Mouse (Mus musculus) embryonic facial prominence, embryonic 10.5 days (tissue): Measurements from ENCODE around the gene Akna. TPM values are rescaled to one million over a fixed set of nuclear protein-coding genes. Genes with fewer than 3 reads are reported as not detected.

Experiments
- DNase-seq: peaks from one replicate; pipeline ENCODE4 v3.0.0-alpha.2; 2017; ENCODE audit warnings: low spot score
- H3K27ac ChIP-seq: fragments of 300-500 bp; sonication (generic); replicated peaks from 2 replicates; pipeline ENCODE4 v1.5.1; 2016; ENCODE audit warnings: mild to moderate bottlenecking
- H3K27me3 ChIP-seq: fragments of 300-500 bp; sonication (generic); replicated peaks from 2 replicates; pipeline ENCODE4 v1.6.1; 2016; ENCODE audit warnings: low read depth, mild to moderate bottlenecking; ENCODE audit not compliant: poor library complexity, severe bottlenecking
- H3K36me3 ChIP-seq: fragments of 300-500 bp; sonication (generic); replicated peaks from 2 replicates; pipeline ENCODE4 v1.6.1; 2016; ENCODE audit warnings: mild to moderate bottlenecking, moderate library complexity
- H3K4me1 ChIP-seq: fragments of 300-500 bp; sonication (generic); 2 replicates; pipeline ENCODE4 v1.6.1; 2016
- H3K4me3 ChIP-seq: fragments of 300-500 bp; sonication (generic); 2 replicates; pipeline ENCODE4 v1.5.1; 2016; ENCODE audit warnings: mild to moderate bottlenecking, moderate library complexity
- H3K9me3 ChIP-seq: fragments of 300-500 bp; sonication (generic); 2 replicates; pipeline ENCODE4 v1.6.1; 2016; ENCODE audit warnings: mild to moderate bottlenecking
- WGBS: fragments of 180-500 bp; shearing (Covaris S2); methylation state at CpG from one replicate; pipeline ENCODE4 v1.1.7; 2016; 5-methylcytosine and 5-hydroxymethylcytosine counted together
- polyA plus RNA-seq: library from polyadenylated mRNA; unstranded; fragments of >200 nt; fragmentation: Nextera tagmentation; extraction: Ambion mirVana; gene quantifications from 2 replicates; pipeline ENCODE4 v1.2.1, GENCODE M21; 2016

Gene Akna
- polyA plus RNA-seq, 1 experiment from 2014 or later, result 12.0 TPM

DNA sequence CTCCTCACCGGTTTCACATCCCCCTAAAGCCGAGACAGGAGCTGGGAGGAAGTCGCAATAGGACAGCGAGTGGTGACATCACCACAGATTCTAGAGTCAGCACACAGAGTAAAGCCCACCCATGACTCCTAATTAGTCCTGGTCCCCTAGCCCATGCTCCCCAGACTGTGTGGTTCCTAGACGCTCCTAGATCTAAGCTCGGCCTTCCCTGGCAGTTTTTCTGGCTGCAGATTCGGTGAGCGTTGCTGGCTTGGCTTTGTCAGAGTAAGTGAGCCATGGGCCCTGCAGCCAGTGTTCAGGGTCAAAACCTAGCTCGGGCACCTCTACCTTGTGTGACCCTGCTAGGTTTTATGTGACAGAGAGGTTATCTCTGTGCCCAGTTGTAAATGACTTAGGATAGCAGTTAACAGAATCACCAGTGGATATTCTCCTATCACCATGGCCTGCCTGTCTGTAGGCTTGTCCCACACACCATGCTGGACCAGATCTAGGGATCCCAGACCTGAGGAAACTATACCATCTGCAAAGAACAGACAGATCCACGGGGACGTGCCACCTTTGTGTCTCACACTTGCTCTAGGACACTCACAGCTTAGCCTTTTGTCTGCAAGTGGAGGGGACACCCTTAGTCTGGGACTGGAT lies 13.1 kb downstream of the Akna start:
- H3K27me3 ChIP-seq, result no peaks in the 10 kb centered on the region
- no peak overlapping the region for H3K4me3 ChIP-seq
- H3K4me1 ChIP-seq, result peaks cover 28% of the 10 kb centered on the region
- no peaks in the 10 kb centered on the region for H3K9me3 ChIP-seq
- H3K27ac ChIP-seq, result peak overlapping the region; percentile 73; the same call in 1 of the 2 replicates
- 59% methylated on average over 11 of the region's 11 CpGs for WGBS
- H3K36me3 ChIP-seq, result peaks cover 68% of the 10 kb centered on the region
- DNase-seq, result no peak

DNA sequence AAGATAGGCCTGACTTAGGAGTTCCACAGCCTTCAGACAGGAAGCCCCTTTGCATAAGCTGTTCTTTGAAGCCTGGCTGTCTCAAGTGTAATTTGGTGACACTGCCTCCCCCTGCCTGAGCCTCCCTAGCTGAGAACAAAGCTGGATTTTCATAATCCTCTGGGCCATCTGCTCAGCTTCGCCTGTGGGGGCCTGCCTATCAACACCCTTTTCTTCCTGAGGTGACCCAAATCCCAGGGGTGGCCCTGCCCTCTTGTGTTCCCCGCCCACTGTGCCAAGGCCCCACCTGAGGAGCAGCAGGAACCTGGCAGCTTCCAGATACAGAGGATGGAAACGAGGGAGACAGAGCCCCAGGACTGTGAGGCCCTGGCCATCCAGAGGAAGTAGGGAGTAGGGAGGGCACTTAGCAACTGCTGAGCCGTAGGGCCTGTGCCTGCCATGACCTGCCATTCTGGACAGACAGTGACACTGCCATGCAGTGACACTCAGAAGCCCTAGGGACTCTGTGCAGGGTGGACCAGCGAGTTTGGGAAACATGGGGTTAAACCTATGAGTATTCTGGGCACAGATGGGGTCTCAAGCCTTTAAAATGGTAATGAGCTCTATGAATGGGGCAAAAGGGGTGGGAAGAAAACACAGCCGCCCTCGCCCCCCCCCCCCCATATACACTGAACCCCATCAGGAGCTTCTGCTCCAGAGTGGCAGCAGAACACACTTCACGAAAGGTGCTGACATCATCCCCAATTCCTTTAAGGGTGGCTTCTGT lies 13.8 kb downstream of the Akna start:
- H3K9me3 ChIP-seq, result no peaks in the 10 kb centered on the region
- 30% methylated on average over 8 of the region's 8 CpGs for WGBS
- H3K4me1 ChIP-seq, result peaks cover 28% of the 10 kb centered on the region
- no peak for DNase-seq
- peak overlapping the region; percentile 73 for H3K27ac ChIP-seq
- no peaks in the 10 kb centered on the region for H3K27me3 ChIP-seq
- H3K36me3 ChIP-seq, result peaks cover 61% of the 10 kb centered on the region
- no peak overlapping the region for H3K4me3 ChIP-seq

DNA sequence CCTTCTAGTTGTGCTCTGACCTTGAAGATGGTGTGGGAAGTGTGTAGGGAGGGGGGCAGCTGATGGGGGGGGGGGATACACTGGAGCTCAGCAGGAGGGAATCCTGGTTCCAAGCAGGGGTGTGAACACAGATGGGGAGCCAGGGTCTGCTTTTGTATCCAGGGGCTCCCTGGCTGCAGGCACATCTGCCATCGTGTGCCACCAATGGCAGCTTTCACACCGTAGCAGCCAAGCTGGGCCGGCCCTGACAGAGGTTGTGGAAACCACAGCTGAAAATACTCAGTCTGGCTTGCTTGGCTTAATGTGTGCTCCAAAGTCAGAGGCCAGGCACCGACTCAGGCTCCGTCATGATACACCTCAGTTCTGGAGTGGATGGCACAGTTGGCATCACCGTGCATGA lies 15.1 kb downstream of the Akna start:
- H3K4me3 ChIP-seq, result no peak overlapping the region
- no peak for DNase-seq
- H3K4me1 ChIP-seq, result peaks cover 28% of the 10 kb centered on the region
- no peaks in the 10 kb centered on the region for H3K27me3 ChIP-seq
- peaks cover 62% of the 10 kb centered on the region for H3K36me3 ChIP-seq
- no peaks in the 10 kb centered on the region for H3K9me3 ChIP-seq
- WGBS, result 92% methylated on average over 6 of the region's 6 CpGs
- no peak overlapping the region for H3K27ac ChIP-seq

DNA sequence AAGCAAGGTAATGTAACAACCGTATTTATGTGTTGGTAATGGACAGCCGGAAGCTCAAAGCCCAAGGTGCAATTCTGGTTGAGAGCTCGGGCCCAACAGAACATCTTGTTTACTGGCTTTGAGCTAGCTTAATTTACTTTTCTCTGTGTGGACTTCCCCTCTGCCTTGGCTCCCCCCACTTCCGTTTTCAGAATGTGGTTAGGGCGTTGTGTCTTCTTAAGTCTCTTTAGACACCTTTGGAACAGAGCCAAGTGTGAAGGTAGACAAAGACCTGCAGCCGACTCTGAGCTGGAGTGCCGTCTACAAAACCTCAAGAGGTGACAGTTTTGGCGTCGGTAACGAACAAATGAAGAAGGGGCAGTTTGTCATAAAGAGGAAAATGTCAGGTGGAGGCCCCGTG lies 17.4 kb downstream of the Akna start:
- no peak for DNase-seq
- WGBS, result 91% methylated on average over 11 of the region's 11 CpGs
- H3K36me3 ChIP-seq, result peaks cover 62% of the 10 kb centered on the region
- H3K9me3 ChIP-seq, result no peaks in the 10 kb centered on the region
- H3K27ac ChIP-seq, result no peak overlapping the region
- peaks cover 16% of the 10 kb centered on the region for H3K4me1 ChIP-seq
- H3K27me3 ChIP-seq, result no peaks in the 10 kb centered on the region
- no peak overlapping the region for H3K4me3 ChIP-seq

DNA sequence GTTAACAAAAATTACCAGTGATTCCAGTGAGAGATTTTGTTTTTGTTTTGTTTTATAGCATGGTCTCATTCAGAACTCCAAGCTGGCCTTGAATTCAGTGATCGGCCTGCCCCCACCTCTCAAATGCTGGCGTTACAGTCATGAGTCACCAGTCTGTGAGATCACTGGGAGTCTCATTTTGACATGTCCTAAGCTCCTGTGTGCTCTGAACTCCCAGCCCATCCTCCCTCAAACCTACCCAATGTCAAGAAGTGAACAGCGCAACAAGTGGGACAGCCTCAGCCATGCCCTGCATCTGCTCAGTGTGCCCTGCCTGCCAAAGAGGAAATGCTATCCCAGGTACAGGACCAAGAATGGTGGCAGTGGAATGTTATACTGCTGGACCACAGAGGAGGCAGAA lies 17.9 kb downstream of the Akna start:
- Histone ChIP-seq H3K4me1 (peaks cover 15% of the 10 kb centered on the region), H3K27me3 (no peaks in the 10 kb centered on the region), H3K36me3 (peaks cover 64% of the 10 kb centered on the region), H3K9me3 (no peaks in the 10 kb centered on the region), H3K27ac (no peak overlapping the region), H3K4me3 (no peak overlapping the region)
- DNase-seq, result no peak
- WGBS, result 95% methylated on average over 3 of the region's 3 CpGs

DNA sequence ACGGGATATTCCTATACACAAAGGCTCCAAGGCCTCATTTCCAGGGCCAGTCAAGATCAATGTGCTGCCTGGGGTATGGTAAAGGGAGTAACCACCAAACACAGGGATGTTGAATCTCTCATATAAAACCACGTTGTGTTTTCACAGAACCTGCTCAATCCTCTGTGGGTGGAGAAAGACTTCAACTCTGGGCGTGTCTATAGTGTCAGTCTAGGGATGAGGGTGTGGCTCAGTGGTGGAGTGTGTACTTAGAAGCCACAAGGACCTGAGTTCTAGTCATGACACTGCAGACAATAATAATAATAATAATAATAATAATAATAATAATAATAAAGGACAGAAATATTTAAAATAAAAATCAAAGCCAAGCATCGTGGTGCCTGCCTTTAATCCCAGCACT lies 18.9 kb downstream of the Akna start:
- peaks cover 5% of the 10 kb centered on the region for H3K4me1 ChIP-seq
- no peaks in the 10 kb centered on the region for H3K27me3 ChIP-seq
- 94% methylated on average over 4 of the region's 4 CpGs for WGBS
- H3K4me3 ChIP-seq, result no peak overlapping the region
- H3K36me3 ChIP-seq, result peaks cover 74% of the 10 kb centered on the region
- no peaks in the 10 kb centered on the region for H3K9me3 ChIP-seq
- H3K27ac ChIP-seq, result no peak overlapping the region
- DNase-seq, result no peak

DNA sequence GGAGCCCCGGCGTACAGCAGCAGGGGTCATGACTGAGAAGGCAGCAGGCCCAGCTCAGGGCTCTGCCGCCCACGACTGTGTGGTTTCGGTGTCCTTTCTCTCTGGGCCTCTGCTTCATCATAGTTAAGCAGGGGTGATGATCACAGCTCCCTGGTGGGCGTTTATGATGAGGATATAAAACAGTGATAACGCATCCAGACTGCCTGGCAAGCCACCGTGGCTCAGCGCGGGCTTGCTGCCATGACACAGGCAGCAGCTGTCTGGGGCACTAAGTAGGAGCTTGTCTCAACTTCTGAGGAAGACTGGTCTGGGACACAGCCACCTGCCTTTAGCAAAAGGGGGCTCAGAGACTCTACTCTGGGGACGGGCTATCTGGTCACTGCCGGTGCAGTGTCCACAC lies 19.7 kb downstream of the Akna start:
- Histone ChIP-seq H3K9me3 (no peaks in the 10 kb centered on the region), H3K27ac (no peak overlapping the region), H3K4me3 (no peak overlapping the region), H3K4me1 (no peaks in the 10 kb centered on the region), H3K36me3 (peaks cover 81% of the 10 kb centered on the region), H3K27me3 (no peaks in the 10 kb centered on the region)
- WGBS, result 90% methylated on average over 12 of the region's 12 CpGs
- no peak for DNase-seq

DNA sequence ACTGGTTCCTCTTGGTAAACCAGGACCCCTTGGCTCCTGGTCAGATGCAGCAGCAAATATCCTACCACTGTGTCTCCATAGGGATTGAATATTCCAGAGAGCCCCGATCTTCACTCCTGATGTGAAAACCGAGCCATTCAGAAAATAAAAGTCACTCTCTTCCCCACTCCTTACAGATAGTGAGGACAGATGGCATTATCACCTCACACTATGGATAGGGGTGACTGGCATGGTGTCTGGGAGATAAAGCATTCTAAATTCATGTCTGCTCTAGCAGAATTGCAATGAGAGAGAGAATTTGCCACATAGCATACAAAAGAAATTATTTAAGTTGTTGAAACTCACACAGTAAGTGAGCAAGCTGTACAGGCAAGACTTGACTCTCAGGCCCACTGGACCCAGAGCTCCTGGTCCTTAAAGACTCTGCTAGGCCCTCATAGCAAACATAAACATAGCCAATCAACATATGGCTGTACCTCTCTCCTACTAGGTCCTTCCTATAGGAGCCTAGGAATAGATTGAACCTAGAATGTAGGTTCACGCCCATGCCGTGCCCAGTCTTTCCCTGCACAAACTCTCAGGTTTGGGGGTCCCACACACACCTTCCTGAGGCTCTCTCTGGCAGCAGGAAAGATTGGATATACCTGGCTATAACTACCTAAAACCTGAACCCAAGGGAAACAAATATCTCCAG lies 20.3 kb downstream of the Akna start:
- H3K36me3 ChIP-seq, result peaks cover 83% of the 10 kb centered on the region
- WGBS, result 83% methylated on average over 4 of the region's 4 CpGs

DNA sequence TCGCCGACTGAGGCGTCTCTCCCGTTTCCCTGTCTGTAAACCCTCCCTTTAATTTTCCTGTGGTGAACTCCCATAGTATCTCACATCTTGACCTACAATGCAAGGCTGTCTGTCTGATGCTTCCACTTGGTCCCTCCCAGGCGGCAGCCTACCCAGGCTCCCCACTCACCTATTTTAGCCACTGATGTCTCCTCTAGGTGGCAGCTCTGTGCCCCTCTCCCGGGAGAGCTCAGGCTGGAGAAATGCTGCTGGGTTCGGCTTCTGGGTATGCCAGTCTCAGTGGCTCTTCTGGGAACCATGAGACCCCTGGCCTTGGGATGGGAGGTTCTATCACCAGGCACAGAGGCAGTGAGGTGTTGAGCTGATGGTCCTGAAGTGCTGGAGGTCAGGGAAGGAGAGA lies 25.7 kb downstream of the Akna start:
- Histone ChIP-seq H3K9me3 (no peaks in the 10 kb centered on the region), H3K27ac (no peak overlapping the region), H3K4me3 (no peak overlapping the region), H3K27me3 (no peaks in the 10 kb centered on the region), H3K4me1 (no peaks in the 10 kb centered on the region), H3K36me3 (peaks cover 100% of the 10 kb centered on the region)
- DNase-seq, result no peak
- 70% methylated on average over 7 of the region's 7 CpGs for WGBS

More for the DNA sequence above, 20.3 kb downstream of the Akna start:
- Histone ChIP-seq H3K9me3 (no peaks in the 10 kb centered on the region), H3K27ac (no peak overlapping the region), H3K4me3 (no peak overlapping the region), H3K27me3 (no peaks in the 10 kb centered on the region), H3K4me1 (no peaks in the 10 kb centered on the region)
- DNase-seq, result no peak

DNA sequence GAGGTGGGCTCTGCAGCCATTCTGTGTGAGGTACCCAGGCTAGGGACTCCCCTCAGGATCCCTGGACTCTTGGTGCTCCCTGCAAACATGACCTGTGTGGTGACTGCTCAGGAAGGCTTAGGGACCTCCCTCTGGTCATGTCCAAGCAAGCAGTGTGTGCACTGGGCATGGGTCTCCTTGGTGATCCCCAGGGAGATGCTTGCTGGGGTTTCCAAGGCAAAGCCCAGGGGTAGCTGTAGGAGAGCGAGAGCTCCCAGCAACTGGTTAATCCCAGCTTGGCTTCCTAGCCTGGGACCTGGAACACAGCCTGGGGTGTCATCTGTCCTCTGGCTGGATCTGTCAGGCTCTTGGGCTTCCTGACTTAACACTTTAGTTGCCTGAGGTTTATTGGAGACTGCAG lies 27.8 kb downstream of the Akna start:
- Histone ChIP-seq H3K9me3 (no peaks in the 10 kb centered on the region), H3K27ac (no peak overlapping the region), H3K4me1 (no peaks in the 10 kb centered on the region), H3K27me3 (no peaks in the 10 kb centered on the region), H3K4me3 (no peak overlapping the region), H3K36me3 (peaks cover 98% of the 10 kb centered on the region)
- no peak for DNase-seq
- WGBS, result 71% methylated on average over 1 of the region's 1 CpGs

DNA sequence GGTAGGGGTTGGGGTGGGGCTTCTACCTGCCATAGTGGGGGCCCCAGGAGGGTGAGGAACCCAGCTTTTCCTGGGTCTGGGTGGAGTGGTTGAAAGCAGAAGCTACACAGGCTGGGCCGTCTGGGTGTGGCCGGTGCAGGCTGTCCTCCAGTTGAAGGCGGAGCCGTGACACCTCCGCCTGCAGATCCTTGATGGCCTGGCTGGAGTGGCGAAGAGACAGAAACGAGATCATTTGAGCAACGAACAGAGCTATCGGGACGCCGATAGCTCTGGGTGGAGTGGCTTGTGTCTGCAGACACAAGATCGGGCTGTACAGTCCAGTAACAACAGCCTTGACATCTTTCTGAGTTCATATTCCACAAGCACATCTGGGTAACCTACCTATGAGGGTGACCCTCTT lies 28.8 kb downstream of the Akna start:
- H3K4me3 ChIP-seq, result no peak overlapping the region
- DNase-seq, result no peak
- no peaks in the 10 kb centered on the region for H3K4me1 ChIP-seq
- peaks cover 97% of the 10 kb centered on the region for H3K36me3 ChIP-seq
- no peaks in the 10 kb centered on the region for H3K27me3 ChIP-seq
- 88% methylated on average over 12 of the region's 12 CpGs for WGBS
- H3K9me3 ChIP-seq, result no peaks in the 10 kb centered on the region
- H3K27ac ChIP-seq, result no peak overlapping the region

DNA sequence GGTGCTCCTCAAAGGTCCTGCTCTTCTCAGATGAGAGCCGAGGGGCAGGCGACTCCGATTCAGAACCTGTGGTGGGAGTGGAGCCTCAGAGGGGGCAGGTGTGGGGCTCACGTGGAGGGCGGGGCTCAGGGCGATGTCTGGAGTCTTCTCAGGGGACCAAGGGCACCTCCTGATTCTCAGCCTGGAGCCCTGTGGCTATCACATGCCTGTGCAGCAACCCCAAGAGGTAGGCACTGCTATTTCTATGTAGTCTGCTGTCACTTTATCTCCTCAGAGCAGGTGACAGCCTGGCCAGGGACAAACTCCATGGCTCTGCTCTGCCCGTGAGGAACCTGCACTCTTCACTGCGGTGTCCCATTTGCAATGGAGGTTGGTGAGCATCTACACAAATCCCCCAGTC lies 29.8 kb downstream of the Akna start:
- 94% methylated on average over 8 of the region's 8 CpGs for WGBS
- no peak overlapping the region for H3K4me3 ChIP-seq
- no peaks in the 10 kb centered on the region for H3K27me3 ChIP-seq
- peaks cover 96% of the 10 kb centered on the region for H3K36me3 ChIP-seq
- H3K9me3 ChIP-seq, result no peaks in the 10 kb centered on the region
- H3K4me1 ChIP-seq, result no peaks in the 10 kb centered on the region
- H3K27ac ChIP-seq, result no peak overlapping the region
- no peak for DNase-seq

DNA sequence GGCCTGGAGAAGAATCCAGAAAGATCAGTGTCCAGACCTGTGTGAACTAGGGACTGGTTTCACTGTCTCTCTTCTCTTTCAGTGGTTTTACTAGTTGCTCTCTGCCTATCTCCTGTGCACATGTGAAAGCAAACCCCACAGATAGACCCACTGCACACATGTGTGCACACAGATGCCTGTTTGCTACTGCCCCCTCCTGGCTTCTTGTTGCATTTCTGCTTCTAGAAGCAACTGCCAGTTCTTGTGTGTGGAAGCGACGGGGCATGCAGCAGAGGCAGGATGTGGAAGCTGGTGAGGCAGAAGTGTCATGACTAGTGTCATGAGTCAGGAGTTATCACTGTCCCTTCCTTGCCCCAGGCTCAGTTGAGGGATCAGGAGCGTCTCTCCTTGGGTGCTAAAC lies 31.3 kb downstream of the Akna start:
- H3K36me3 ChIP-seq, result peaks cover 94% of the 10 kb centered on the region
- DNase-seq, result peak; percentile 29

More for the DNA sequence above, 31.3 kb downstream of the Akna start:
- 56% methylated on average over 3 of the region's 3 CpGs for WGBS
- Histone ChIP-seq H3K27me3 (no peaks in the 10 kb centered on the region), H3K4me1 (no peaks in the 10 kb centered on the region), H3K4me3 (no peak overlapping the region), H3K27ac (no peak overlapping the region), H3K9me3 (no peaks in the 10 kb centered on the region)
